Mouse (Mus musculus) kidney, adult 10 weeks (tissue): Measurements from ENCODE around the gene Zbtb34. TPM values are rescaled to one million over a fixed set of nuclear protein-coding genes. Genes with fewer than 3 reads are reported as not detected.

ENCODE experiments used
- polyA plus RNA-seq: library from polyadenylated mRNA; stranded (reverse); fragments of 350-450 nt; fragmentation: Illumina TruSeq; extraction: RNeasy Lipid Tissue Mini Kit (QIAGEN cat#74804); gene quantifications from one replicate; pipeline ENCODE4 v1.2.3, GENCODE M21; 2014; ENCODE audit warnings: low read depth, low replicate concordance

The Zbtb34 gene
- polyA plus RNA-seq: 3.5 TPM

GRCm38 (mm10) chr2:33430771-33431699, at the start of gene Zbtb34:
Zbtb34 (minus strand) TSS chr2:33431324.

DNA sequence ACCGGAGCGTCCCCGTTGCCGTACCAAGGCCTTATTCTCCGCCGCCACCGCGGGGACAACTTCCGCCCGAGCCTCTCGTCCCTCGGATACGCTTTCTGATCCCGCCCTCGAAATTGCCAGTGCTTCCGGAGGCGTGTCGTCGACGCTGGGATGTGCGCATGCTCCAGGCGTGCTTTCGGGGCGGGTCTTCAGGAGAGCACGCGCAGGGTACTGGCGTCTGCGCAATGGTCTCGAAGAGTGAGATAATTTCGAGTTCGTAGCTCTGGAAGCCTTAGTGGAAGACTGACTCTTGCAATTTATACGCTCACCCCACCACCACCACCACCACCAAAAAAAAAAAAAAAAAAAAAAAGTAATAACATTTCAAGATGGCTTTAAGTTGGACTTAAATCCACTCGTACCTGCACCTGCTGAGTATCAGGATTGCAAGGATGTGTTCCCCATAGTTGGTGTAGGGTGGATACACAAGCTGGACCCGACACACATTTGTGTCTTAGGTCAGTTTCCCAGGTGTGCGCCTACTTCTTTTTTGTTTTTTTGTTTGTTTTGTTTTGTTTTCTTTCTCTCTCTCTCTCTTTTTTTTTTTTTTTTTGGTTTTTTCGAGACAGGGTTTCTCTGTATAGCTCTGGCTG, 37.5 kb upstream of the Zbtb34 start, which contains the start of gene Zbtb43:
Zbtb43 (minus strand) TSS at position 94 of the 632 bp plus-strand sequence.

GRCm38 (mm10) chr2:33370777-33371647, 60.1 kb downstream of the Zbtb34 start, which contains the start of gene Ralgps1:
Ralgps1 (minus strand) TSS chr2:33371486.

Other genes starting within 250 kb of the Zbtb34 start
- 11.5 TPM for gene Angptl2, start 215.3 kb downstream of the Zbtb34 start, polyA plus RNA-seq
- 6.6 TPM for gene Ralgps1, start 59.8 kb downstream of the Zbtb34 start, polyA plus RNA-seq
- gene Zbtb43, start 37.2 kb upstream of the Zbtb34 start, polyA plus RNA-seq: 17.6 TPM
- 0.32 TPM for gene Lmx1b, start 209.2 kb upstream of the Zbtb34 start, polyA plus RNA-seq